Mouse (Mus musculus): Measurements from ENCODE around the gene Gm11627. TPM values are rescaled to one million over a fixed set of nuclear protein-coding genes. Genes with fewer than 3 reads are reported as not detected.
"Not testable (repeated sequence)": the region's sequence is repeated elsewhere in the genome, so short reads cannot be mapped to it uniquely, and the experiment has no call there.

The Gm11627 gene
- polyA plus RNA-seq, 1 experiment from 2014 or later = 7.3 TPM

DNA sequence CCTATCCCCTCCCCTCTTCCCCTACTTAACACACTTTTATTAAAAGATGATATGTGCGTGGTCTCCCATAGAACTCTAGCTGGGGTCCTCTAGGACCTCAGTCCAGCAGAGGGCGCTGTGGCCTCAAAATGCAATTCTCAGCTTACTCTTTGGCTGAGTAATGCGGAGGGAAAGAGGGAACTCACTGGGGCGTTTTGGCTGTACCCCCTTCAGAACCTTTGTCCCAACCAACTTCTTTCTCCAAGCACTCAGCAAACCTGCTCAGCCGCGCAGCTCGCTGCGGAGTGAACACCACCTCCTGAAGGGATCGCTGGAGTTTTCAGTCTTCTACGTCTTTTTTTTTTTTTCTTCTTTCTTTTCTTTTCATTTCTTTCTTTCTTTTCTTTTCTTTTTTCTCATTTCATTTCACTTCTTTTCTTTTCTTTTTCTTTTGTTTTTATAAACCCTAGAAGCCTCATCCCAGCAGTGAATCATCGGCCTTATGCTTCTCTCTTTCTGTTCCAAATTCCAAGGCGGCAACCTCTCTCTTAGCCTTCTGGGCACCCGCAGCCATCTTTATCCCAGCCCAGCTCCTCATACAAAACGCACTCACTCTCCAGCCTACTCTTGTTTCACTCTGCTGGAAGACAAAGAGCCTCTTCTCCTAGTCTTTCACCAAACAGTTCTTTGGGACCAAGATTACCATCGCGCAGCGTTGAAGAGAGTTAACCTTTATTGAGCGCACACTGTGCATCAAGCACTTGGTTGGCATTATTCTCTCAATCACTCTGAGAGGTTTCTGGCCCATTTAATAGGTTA lies 6.2 kb downstream of the Gm11627 start:
- H3K4me1 ChIP-seq = peaks cover 3% of the 10 kb centered on the region
- H3K4me2 ChIP-seq (replicated peaks) = peak overlapping the region; percentile 68
- no peaks in the 10 kb centered on the region for H3K27me3 ChIP-seq (replicated peaks)
- no peaks in the 10 kb centered on the region for H3K36me3 ChIP-seq
- ATAC-seq (ENCODE audit: low FRiP score, low read depth) = 0 out of 2 replicates have a peak, but pooled peaks have one; percentile 70
- no peak overlapping the region for H3K27ac ChIP-seq
- H3K9me3 ChIP-seq = no peaks in the 10 kb centered on the region
- 0 out of 2 replicates have a peak overlapping the region, but pooled peaks have one; percentile 8 for H3K9ac ChIP-seq
- peak overlapping the region; percentile 33 for H3K4me3 ChIP-seq
- 9% methylated on average over 18 of the region's 18 CpGs for WGBS

DNA sequence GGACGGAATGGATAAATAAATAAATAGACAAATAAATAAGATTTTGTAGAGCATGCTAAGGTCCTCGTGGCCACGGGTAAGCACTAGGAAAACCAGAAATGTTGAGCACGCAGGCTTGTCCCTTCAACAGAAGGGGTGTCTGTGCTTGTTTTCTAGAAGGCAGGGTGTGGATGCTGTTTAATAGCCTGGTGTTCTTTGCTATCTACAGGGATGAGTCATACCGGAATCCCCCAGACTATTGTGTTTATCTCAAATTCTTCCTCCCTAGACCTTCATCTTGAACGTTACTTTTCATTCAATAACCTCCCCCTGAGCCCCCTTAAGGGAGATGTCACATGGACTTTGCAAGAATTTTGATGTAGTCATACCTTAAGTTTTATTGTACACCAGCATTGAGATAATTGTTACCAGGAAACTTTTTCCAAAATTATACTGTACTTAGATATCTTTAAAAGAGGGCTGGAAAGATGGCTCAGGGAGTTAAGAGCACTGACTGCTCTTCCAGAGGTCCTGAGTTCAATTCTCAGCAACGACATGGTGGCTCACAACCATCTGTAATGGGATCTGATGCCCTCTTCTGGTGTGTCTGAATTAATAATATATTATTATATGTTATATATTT lies 10.4 kb downstream of the Gm11627 start:
- Histone ChIP-seq H3K27ac (no peak overlapping the region), H3K4me1 (peaks cover 3% of the 10 kb centered on the region), H3K27me3 (replicated peaks) (no peaks in the 10 kb centered on the region), H3K9me3 (no peaks in the 10 kb centered on the region), H3K4me3 (no peak overlapping the region), H3K9ac (no peak overlapping the region), H3K4me2 (replicated peaks) (no peak overlapping the region), H3K36me3 (no peaks in the 10 kb centered on the region)
- no peak for ATAC-seq (ENCODE audit: low FRiP score, low read depth)
- 85% methylated on average over 7 of the region's 7 CpGs for WGBS

DNA sequence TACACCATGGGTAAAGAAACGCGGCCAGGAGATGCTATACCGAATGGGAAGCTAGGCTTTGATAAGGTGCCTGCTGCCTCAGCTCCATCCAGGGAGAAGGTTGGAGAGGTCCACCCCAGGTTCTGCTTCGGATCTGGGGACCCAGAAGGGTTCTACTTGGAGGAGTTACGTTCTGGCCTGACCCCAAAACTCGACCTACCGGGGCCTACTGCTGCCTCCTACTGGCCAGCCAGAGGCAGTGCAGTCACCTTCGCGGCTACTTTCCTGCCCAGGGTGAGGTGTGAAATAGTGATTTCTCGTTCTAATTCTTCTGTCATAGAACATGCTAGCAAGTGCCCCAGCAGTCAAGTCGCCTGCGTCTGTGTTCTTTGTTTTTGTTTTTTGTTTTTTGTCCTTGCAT lies 11.1 kb downstream of the Gm11627 start:
- Histone ChIP-seq H3K9me3 (no peaks in the 10 kb centered on the region), H3K9ac (no peak overlapping the region), H3K4me1 (peaks cover under 1% of the 10 kb centered on the region; the same call in 1 of the 2 replicates), H3K36me3 (no peaks in the 10 kb centered on the region), H3K4me2 (replicated peaks) (no peak overlapping the region), H3K27me3 (replicated peaks) (no peaks in the 10 kb centered on the region), H3K4me3 (no peak overlapping the region), H3K27ac (no peak overlapping the region)
- ATAC-seq (ENCODE audit: low FRiP score, low read depth) = no peak
- WGBS = 79% methylated on average over 12 of the region's 12 CpGs

DNA sequence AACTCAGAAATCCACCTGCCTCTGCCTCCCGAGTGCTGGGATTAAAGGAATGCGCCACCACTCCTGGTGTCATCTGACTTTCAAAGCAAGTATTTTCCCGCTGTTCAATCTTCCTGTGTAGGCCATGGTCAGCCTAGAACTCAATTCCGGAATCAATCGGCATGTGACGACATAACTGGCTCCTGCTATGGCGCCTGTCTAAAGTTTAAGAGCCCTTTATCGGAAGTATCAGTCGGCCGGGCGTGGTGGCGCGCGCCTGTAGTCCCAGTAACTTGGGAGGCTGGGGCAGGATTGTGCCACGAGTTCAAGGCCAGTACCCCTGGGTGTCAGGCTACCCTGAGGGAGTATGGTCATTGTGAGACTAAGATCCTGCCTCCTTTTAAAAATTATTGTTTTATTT lies 11.5 kb downstream of the Gm11627 start:
- Histone ChIP-seq H3K9me3 (no peaks in the 10 kb centered on the region), H3K27me3 (replicated peaks) (no peaks in the 10 kb centered on the region), H3K4me1 (no peaks in the 10 kb centered on the region), H3K4me3 (no peak overlapping the region), H3K27ac (no peak overlapping the region), H3K36me3 (no peaks in the 10 kb centered on the region), H3K4me2 (replicated peaks) (no peak overlapping the region), H3K9ac (no peak overlapping the region)
- 96% methylated on average over 15 of the region's 15 CpGs for WGBS
- ATAC-seq (ENCODE audit: low FRiP score, low read depth) = no peak

DNA sequence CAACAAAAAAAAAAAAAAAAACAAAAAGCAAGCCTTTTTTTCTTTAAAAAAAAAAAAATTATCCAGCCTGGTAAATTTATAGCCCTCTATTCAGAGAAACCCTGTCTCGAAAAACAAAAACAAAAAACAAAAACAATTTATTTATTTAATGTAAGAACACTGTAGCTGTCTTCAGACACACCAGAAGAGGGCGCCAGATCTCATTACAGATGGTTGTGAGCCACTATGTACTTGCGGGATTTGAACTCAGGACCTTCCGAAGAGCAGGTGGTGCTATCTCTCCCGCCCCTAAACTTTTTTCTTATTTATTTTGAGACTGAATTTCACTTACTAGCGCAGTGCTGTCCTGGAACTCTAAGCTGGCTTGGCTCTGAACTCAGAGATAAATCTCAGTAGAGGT lies 12.1 kb downstream of the Gm11627 start:
- no peak for ATAC-seq (ENCODE audit: low FRiP score, low read depth)
- H3K4me1 ChIP-seq = no peaks in the 10 kb centered on the region
- no peak overlapping the region for H3K9ac ChIP-seq
- no peaks in the 10 kb centered on the region for H3K9me3 ChIP-seq
- WGBS = 89% methylated on average over 6 of the region's 6 CpGs
- H3K27ac ChIP-seq = no peak overlapping the region
- H3K4me3 ChIP-seq = no peak overlapping the region
- no peaks in the 10 kb centered on the region for H3K27me3 ChIP-seq (replicated peaks)
- no peak overlapping the region for H3K4me2 ChIP-seq (replicated peaks)
- no peaks in the 10 kb centered on the region for H3K36me3 ChIP-seq

DNA sequence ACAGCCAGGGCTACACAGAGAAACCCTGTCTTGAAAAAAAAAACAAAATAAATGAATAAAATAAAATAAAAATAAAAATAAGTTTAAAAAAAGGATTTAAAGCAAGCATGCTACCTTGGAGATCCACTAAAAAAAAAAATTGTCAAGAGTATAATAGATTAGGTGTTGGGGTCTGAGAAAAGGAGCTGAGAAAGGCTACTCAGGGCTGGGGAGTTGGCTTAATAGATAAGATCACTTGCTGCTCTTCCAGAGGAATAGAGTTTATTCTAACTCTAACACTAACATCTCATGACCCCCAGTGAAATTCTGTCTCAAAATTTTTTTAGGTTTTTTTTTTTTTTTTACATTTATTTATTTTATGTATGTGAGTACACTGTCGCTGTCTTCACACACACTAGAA lies 13.0 kb downstream of the Gm11627 start:
- no peak overlapping the region for H3K9ac ChIP-seq
- no peaks in the 10 kb centered on the region for H3K9me3 ChIP-seq
- H3K4me3 ChIP-seq = no peak overlapping the region
- H3K4me1 ChIP-seq = no peaks in the 10 kb centered on the region
- H3K4me2 ChIP-seq (replicated peaks) = no peak overlapping the region
- H3K27me3 ChIP-seq (replicated peaks) = no peaks in the 10 kb centered on the region
- 93% methylated on average over 1 of the region's 1 CpGs for WGBS
- no peak overlapping the region for H3K27ac ChIP-seq
- no peak for ATAC-seq (ENCODE audit: low FRiP score, low read depth)
- no peaks in the 10 kb centered on the region for H3K36me3 ChIP-seq

DNA sequence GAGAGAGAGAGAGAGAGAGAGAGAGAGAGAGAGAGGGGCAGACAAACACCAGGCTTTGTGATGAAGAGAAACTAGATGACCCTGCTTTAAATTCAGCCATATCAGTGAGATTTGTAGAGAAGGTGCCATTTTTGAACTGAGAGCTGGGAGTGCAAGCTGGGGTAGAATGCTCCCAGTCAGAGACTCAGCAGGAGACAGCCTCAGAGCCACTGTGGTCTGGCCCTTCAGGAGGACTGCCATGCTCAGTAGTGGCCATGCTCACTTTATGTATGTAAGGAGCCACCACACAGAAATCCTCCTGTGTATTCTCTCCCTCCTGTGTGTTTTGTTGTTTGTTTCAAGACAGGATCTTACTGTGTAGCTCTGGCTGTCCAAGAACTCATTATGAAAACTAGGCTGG lies 13.5 kb downstream of the Gm11627 start:
- H3K36me3 ChIP-seq = no peaks in the 10 kb centered on the region
- no peak overlapping the region for H3K4me3 ChIP-seq
- H3K4me1 ChIP-seq = no peaks in the 10 kb centered on the region
- H3K27me3 ChIP-seq (replicated peaks) = no peaks in the 10 kb centered on the region
- no peak overlapping the region for H3K27ac ChIP-seq
- H3K9me3 ChIP-seq = no peaks in the 10 kb centered on the region
- H3K9ac ChIP-seq = no peak overlapping the region
- no peak overlapping the region for H3K4me2 ChIP-seq (replicated peaks)
- ATAC-seq (ENCODE audit: low FRiP score, low read depth) = no peak

DNA sequence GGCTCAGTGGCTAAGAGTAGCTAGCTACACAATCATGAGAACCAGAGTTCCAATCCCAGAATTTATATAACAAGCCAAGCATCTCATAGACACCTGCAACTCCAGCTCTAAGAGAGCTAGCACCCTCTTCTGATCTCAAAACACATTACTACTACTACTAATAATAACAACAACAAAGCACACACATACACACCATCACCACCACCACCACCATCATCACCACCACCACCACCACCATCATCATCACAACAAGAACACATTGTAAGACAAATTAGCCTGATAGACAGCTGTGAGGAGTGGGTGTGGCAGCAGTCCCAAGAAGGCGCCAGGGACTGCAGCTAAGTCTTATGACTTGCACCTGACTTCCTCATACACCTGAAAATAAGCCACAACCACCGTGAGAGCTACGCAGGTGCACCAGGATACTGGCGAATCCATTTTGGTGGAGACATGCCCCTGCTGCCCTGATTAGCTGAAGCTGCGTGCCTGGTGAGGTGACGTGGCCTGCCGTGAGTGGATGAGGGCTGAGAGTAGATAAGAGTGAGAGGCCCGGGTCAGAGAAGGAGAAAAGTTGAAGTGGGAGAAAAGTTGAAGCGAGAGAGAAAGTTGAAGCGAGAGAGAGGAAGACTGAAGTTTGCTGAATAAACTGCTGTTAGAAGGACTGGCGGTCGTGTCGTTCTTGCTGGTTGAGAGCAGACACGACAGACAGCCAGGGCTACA lies 14.1 kb downstream of the Gm11627 start:
- H3K9ac ChIP-seq; H3K27me3 ChIP-seq (replicated peaks); H3K4me3 ChIP-seq; H3K36me3 ChIP-seq; H3K9me3 ChIP-seq; H3K27ac ChIP-seq; ATAC-seq (ENCODE audit: low FRiP score, low read depth); H3K4me2 ChIP-seq (replicated peaks); H3K4me1 ChIP-seq: not testable (repeated sequence)
- WGBS = 85% methylated on average over 14 of the region's 14 CpGs

DNA sequence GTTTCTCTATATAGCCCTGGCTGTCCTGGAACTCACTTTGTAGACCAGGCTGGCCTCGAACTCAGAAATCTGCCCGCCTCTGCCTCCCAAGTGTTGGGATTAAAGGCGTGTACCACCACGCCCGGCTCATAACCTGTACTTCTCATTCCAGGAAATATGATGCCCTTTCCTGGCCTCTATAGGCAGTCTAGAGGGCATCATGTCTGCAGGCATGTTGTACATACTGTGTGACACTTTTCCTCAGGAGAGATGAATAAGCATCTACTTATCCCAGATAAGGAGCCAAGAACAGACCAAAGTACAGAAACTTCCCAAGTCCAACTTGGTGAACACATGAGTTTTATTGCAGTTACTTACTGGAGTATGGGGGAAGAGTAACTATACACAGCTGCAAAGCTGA lies 20.6 kb downstream of the Gm11627 start:
- 95% methylated on average over 5 of the region's 5 CpGs for WGBS
- no peak for ATAC-seq (ENCODE audit: low FRiP score, low read depth)
- no peaks in the 10 kb centered on the region for H3K9me3 ChIP-seq

DNA sequence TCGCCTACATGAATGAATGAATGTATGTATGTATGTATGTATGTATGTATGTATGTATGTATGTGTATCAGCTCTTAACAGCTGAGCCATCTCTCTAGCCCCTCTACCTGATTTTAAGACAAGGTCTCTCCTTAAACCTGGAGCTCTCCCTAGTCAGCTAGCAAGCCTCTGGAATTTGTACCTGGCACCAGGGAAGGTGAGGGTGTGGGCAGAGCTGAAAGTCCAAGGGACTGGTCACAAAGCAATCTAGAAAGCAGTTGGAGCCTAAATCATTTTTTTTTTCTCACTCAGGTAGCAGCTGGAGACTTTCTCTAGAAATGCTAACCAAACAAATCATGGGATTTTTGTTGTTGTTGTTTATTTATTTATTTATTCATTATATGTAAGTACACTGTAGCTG lies 21.9 kb downstream of the Gm11627 start:
- Histone ChIP-seq H3K9ac (no peak overlapping the region), H3K9me3 (no peaks in the 10 kb centered on the region), H3K4me2 (replicated peaks) (no peak overlapping the region), H3K27me3 (replicated peaks) (no peaks in the 10 kb centered on the region), H3K4me1 (peaks cover 12% of the 10 kb centered on the region), H3K36me3 (no peaks in the 10 kb centered on the region), H3K4me3 (no peak overlapping the region), H3K27ac (no peak overlapping the region)
- ATAC-seq (ENCODE audit: low FRiP score, low read depth) = no peak
- 89% methylated on average over 1 of the region's 1 CpGs for WGBS

More for the DNA sequence above, 20.6 kb downstream of the Gm11627 start:
- H3K4me2 ChIP-seq (replicated peaks) = no peak overlapping the region
- H3K27ac ChIP-seq = no peak overlapping the region
- H3K4me1 ChIP-seq = peaks cover 10% of the 10 kb centered on the region
- no peaks in the 10 kb centered on the region for H3K27me3 ChIP-seq (replicated peaks)
- H3K9ac ChIP-seq = no peak overlapping the region
- H3K36me3 ChIP-seq = no peaks in the 10 kb centered on the region
- no peak overlapping the region for H3K4me3 ChIP-seq

DNA sequence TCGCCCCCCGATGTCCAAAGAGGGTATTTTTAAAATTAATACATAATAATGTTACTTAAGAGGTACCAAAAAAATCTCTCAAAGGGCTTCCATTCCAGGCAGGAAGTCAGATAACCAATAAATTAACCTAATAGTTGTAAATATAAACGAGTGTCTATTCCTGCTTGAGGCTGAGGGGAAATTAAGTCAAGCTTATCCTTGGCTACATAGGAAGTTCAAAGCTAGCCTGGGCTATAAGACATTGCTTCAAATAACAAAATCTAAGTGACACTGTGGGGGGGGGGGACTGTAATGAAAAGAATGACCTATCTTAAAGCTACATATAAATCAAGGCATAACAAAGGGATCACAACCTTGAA lies 22.6 kb downstream of the Gm11627 start:
- Histone ChIP-seq H3K4me3 (peak overlapping the region; percentile 96; the same call in 1 of the 2 replicates), H3K4me1 (peaks cover 17% of the 10 kb centered on the region), H3K4me2 (replicated peaks) (peak overlapping the region; percentile 65), H3K9me3 (no peaks in the 10 kb centered on the region), H3K27me3 (replicated peaks) (no peaks in the 10 kb centered on the region), H3K27ac (no peak overlapping the region), H3K9ac (no peak overlapping the region), H3K36me3 (no peaks in the 10 kb centered on the region)
- ATAC-seq (ENCODE audit: low FRiP score, low read depth) = peak; percentile 23; the same call in 1 of the 2 replicates
- WGBS = 20% methylated on average over 3 of the region's 3 CpGs

DNA sequence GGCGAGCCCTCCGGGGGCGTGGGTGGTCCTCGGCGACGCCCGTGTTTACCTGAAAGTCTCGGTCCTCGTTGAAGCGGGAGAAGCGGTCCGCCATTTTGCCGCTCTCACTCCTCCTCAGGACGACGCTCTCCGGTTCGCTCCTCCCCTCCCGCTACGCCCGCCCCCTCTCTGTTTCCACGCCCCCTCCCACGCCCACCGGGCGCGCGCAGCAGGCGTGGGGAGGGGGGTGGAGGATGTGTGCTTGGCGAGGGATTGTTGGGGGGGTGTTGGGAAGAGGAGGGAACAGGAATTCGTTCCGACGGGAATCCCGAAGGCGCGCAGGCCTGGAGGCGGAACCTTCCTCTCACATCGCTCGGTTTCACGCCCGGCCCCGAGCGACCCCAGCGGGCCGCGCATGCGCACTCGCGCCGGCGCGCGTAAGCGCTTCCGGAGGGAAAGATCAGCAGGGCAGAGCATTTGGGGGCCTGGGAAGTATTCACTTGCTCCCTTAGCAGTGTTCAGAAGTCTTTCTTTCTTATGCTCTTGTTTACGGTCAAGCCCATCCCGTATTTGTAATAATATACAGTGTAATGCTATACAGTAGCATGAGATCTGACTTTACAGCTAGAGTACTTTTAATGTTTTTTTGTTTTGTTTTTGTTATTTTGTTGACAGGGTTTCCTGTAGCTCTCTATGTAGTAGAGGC lies 23.1 kb downstream of the Gm11627 start, which contains the start of gene Gpatch8:
TSS of gene Gpatch8 (minus strand) at position 362 of the 685 bp plus-strand sequence.
- under 1% methylated on average over 49 of the region's 55 CpGs for WGBS
- peak within 1 kb of the TSS; percentile 65 for H3K4me2 ChIP-seq (replicated peaks)

More for the DNA sequence above, 23.1 kb downstream of the Gm11627 start, which contains the start of gene Gpatch8:
- H3K27me3 ChIP-seq (replicated peaks) = no peaks in the 10 kb centered on the region
- no peaks in the 10 kb centered on the region for H3K9me3 ChIP-seq
- H3K27ac ChIP-seq = peak within 1 kb of the TSS; percentile 92
- peaks cover 17% of the 10 kb centered on the region for H3K4me1 ChIP-seq
- peak within 1 kb of the TSS; percentile 96 for H3K4me3 ChIP-seq
- ATAC-seq (ENCODE audit: low FRiP score, low read depth) = peak; percentile 96
- H3K36me3 ChIP-seq = no peaks in the 10 kb centered on the region
- H3K9ac ChIP-seq = peak within 1 kb of the TSS; percentile 98
